Mouse (Mus musculus) thymus, postnatal 10 days (tissue): ENCODE results near the gene Cryab.

ENCODE experiments used
- DNase-seq, 2 experiments: peaks; one replicate each; pipeline ENCODE4 v3.0.0; 2021; ENCODE audit warnings: low spot score in 2 of 2

Gene Cryab

DNA sequence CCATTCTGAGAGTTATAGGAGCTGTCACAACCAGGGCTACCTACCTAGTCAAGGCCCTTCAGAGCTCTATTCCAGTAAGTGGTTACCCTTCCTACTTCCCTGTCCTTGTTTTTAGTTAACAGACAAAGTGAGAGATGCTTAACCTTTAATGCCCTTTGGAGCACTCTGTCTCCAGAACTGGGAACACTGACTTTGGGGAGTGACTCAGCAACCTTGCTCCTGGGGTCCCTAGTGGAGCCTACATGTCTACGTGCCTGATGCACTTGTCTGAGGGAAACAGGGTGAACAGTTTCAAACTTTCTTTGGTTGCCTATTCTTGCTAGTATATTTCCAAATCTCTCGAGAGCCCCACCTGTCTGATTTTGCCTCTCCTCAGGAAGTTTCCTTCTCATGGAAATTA lies 8.4 kb upstream of the Cryab start:
- no peak for DNase-seq

DNA sequence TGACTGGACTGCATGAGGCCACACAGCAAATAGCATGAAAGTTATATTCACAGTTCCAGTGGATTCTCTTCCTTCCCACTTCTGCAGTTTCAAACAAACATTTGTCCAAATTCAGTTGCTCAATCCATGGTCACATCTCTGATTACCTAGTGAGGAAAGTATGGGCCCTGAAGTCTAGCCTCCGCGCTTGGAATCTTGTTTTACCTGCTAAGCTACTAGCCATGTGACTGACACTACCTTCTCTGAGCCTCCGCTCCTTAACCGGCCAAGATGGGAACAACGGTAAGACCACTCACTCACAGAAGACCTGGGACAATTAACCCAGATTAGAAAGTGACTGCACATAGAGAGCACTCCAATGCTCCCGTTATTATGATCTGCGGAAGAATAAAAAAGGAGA lies 5.3 kb upstream of the Cryab start:
- DNase-seq, result no peak

DNA sequence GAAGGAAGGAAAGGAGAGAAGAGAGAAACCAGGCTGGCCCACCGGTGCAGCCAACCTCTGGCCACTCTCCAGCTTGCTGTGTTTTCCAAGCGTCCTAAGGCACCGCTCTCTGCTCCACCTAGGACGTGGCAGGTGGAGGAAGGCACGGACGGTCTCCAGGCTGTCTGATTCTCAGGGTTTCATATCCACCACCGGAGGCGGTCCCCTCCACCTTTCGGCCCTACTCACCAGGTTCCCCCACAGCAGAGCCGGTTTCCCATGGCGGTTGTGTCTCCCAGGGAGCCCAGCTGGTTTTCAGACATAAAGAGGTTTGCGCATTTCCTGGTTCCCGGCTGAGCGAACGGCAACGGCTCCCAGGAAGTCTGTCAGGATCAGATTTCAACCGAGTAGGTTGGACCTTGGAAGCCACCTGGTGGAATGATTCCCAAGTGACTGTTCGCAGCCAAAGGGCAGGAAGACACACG lies 4.9 kb upstream of the Cryab start, which contains the start of gene 2310030G06Rik:
Gene 2310030G06Rik, minus strand, starts transcription at position 323 of the 464 bp plus-strand sequence.
- DNase-seq, result no peak

DNA sequence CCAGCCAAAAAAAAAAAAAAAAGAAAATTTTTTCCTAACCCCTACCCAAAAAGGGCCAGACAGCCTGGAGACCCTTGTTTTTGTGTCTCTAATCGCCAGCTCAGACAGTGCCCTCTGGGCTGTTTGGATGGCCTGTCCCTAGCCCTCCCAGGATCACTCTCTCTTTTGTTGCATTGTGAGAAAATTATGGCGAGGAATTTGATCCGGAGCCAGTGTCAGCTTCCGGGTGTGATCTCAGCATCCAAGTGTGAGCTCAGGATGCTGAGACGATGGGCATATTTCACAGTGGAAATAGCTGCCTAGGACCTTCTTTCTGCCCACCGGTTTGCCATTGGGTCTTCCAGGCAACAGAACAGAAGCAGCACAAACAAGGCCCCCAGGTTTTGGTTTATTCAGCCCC lies 419 bp upstream of the Cryab start:
- no peak for DNase-seq

DNA sequence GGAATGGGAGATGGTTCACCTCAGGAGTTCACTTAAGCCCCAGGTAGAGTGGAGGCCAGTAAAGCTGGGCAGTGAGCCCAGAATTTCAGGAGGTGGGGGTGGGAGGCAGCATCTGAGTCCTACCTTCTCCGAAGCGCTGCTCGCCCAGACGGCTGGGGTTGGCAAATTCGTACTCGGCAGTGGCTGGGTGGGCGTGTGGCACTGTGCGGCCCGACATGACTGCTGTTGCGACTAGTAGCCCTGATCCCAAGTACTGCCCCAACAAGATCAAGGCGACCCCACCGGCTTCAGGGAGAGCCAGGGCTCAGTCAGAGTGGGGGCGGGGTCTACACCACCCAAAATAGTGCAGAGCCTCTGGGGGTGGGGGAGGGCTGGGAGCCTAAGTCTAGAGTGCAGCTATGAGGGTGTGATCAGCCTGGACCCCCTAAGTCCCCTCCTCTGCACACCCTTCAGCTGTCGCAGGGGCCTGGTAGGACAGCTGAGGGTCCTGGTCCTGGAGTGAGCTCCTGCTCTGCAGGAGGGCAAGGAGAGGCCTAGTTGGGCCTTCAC lies 1.0 kb downstream of the Cryab start, which contains the start of gene Hspb2:
Gene Hspb2, minus strand, starts transcription at position 301 of the 549 bp plus-strand sequence.
- no peak for DNase-seq

DNA sequence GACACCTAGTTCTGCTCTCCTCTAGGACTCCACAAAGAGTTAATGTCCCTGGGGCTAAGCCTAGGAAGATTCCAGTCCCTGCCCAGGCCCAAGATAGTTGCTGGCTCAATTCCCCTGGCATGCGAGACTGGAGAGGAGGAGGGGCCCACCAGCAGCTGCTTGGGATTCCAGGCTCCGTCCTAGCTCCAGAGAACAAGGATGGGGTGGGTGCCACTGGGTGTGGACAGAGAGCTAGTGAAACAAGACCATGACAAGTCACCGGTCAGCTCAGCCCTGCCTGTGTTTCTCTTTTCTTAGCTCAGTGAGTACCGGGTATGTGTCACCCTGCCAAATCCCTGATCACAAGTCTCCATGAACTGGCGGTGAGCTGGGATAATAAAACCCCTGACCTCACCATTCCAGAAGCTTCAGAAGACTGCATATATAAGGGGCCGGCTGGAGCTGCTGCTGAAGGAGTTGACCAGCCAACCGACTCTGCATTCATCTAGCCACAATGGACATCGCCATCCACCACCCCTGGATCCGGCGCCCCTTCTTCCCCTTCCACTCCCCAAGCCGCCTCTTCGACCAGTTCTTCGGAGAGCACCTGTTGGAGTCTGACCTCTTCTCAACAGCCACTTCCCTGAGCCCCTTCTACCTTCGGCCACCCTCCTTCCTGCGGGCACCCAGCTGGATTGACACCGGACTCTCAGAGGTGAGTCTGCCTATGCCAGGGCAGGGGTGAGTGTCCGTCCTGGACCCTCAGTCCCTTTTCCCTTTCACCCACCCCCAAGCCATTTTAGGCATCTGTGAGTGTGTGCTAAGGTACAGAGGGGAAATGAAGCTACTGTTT lies 1.9 kb downstream of the Cryab start:
- DNase-seq, result no peak

DNA sequence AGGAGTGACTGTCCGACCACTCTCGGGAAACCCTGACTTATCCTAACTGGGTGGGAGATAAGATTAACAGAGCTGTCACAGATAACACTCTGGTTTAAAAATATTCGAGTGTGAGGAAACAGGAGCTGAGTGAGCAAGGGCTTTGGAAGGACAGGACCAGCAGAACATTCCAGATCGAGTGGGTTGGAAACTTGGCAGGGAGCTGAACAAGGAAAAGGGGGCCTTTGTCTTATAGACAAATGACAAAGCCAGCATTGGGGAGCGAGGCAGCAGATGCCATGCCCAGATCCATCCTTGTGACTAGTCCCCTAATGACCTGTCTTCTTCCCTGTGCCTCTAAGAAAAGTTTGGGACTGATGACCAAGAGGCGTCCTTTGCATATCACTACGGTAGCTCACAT lies 2.8 kb downstream of the Cryab start:
- DNase-seq, result no peak

DNA sequence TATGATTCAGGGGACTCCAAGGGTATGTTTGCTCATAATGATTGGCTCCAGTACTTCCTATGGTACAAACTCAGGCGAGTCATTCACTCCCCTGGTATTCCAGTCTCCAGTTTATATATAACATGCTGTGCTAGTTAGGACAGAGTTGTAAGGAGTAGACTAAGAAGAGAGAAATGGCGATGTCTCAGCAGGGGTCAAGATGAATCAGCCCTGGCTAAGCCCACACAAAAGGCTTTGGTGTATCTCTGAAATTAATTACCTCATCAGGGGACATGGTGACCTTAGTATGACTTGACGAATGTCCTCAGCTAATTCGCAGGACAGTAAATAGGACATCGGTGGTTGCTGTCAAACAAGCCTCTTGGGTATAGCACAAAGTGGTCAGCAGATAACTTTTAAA lies 5.6 kb downstream of the Cryab start:
- no peak for DNase-seq

DNA sequence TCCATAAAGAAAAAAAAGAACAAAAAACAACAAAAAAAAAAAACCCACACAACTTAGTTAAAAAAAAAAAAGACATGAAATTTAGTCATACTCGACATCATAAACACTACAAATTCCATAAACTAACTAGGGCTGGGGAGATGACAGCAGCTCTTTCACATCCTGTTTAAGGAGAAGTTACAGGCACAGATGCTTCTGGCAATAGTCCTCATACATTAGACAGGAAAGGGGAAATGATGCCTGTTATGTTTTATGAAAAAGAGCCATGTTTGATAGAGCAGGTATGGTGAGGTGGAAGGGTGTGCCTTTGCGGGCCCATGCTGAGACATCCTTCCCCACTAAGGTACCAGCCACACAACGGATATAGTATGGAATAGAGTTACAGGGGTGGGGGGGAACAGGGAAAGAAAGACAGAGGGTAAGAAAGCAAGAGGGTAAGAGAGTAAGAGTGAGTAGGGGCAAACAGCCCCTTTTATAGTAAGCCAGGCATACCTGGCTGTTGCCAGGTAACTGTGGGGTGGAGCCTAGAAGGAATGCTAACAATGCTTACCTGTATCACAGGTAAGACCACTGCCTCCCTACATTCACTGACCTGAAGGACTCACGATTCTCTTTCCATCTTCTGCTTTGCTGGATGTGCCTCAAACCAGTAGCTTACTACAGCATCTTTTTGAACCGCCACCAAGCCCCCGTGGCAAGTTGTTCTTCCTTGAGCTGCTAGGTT lies 10.6 kb downstream of the Cryab start:
- DNase-seq, result no peak

DNA sequence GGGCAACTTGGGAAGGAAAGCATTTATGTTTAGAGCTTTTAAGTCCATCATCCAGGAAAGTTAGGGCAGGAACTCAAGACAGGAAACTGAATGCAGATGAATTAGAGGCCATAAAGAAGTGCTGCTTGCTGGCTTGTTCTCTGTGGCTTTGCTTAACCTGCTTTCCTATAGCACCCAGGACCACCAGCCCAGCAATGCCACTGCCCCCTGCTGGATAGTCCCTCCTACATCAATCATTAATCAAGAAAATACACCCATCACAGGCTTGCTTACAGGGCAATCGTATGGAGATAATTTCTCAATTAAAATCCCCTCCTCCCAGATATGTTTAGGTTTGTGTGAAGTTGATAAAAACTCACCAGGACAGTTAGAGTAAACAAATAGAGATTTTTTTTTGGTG lies 12.2 kb downstream of the Cryab start:
- DNase-seq, result no peak

DNA sequence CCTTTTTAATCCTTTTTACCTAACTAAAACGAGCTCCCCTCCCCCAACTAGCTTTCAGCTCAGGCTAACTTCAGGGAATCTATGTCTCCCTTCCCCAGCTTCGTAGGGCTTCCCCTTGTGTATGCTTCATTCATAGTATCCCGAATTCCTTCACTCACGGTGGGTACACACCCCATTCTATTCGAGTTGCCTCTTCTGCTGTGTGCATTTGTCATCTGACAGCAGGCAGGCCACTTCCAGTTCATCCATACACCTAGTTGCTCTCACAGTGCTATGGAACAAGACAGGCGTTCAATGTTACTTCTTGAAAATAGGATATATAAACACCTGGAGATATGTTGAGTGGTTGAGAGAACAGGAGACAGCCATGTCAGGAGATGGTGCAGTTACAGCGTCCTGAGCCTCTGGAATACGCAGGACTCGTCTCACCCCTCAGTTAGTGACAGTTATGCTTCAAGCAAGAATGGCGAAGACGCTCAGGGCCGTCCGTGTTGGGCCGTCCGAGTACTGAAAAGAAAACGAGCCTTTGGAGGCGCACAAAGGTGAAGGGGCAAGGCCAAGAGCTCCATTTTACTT lies 16.5 kb downstream of the Cryab start:
- DNase-seq, result no peak

DNA sequence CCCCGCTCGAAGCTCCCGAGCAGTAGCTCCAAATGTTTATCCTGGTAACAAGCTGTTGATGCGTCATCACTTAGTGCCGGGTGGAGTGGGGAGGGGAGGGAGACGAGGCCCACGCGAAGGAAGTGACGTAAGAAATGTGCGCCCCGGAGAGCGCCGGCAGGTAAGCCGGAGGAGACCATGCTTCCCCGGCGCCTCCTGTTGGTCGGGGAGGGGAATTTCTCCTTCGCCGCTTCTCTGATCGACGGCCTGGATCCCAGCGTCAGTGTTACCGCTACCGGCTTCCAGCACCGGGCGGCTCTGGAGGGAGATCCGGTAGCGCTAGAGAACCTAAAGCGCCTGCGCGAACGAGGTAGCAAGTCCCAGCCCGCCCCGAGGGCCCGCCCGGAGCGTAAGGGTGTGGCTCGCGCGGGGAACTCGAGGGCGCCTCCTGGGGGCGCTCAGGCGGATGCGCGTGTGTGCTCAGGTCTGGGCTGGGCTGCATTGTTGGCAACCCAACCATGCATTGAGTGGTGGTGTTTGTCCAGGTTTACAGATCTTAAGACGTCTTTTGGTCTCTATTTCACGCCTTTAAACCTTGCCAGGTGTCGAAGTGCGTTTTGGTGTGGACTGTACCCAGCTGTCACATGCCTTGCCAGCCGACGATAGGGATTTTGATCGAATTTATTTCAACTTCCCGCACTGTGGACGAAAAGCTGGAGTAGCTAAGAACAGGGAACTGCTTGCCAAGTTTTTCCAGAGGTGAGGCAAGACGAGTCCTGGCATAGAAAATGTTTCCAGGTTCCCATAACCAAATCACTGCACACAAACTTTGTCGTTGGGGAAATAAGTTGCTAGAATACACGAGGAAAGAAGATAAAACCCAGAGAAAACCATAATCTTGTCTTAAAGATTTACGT lies 17.2 kb downstream of the Cryab start, which contains the start of gene Fdxacb1:
Gene Fdxacb1, plus strand, starts transcription at position 130 of the 896 bp plus-strand sequence.
- DNase-seq, result peak; percentile 97 to 99

DNA sequence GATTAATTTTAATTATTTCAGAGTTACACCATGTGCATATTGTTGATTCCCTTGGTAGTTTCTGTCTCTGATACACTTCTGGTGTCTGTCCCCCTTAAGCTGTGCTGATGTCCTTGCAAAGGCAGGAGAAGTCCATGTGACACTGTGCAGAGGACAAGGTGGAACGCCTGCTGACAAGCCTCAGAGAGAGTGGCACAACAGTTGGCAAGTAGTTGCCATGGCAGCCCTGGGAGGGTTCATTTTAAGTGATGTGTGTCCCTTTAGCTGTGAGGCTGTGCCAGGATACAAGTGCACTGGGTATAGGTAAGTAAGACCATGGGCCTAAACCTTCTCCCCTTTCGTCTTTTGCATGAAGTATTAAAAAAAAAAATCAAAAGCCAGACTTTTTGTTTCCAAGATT lies 18.9 kb downstream of the Cryab start:
- DNase-seq, result no peak

DNA sequence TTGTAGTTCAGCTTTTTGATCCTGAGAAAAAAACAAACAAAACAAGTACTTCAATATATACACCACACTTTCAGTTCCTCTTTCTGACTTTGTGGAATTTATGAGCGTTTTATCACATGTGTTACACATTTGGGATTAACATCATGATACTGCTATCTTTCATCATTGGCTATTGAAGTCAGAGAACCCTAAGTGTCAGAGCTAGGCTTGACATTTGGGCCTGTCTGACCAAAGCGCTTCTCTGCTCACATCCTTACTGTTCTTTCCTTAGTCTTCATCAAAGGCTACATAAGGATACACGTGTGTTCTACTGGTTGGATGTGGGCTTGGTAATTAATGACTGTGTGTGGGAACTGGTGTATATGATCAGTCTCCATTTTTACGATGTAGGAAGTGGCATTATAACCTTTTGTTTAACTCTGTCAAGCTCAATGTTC lies 22.9 kb downstream of the Cryab start:
- no peak for DNase-seq

DNA sequence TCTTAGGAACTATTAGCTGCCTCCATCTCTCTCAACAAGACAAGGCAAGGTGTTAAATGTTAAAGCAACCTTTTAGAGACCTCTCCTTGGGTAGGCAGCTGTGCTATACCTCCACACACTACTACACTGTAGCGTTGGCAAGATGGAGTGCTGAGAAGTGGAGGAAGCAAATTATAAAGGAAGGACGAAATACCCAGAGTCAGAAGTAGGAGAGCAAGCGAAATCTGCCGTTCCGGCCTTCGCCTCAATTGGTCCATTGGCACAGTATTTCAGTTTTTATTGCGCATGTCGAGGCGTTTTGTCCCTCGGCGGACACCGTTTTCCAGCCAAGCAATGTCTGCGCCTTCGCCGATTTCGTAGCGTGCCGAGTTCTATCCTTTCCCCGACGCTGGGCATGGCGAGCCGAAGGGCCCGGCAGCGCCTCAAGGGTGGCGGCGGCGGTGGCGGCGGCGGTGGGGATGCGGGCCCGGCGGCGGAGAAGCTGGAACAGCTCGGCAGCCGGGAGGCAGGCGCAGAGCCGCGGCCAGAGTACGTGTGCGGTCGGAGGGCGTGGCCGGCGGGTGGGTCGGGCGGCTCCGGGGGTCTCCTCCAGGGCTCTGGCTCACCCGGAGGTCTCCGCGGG lies 24.0 kb downstream of the Cryab start, which contains the start of the genes Alg9 and 1110032A03Rik:
Gene Alg9, plus strand, starts transcription at position 29 of the 622 bp plus-strand sequence.
Gene 1110032A03Rik, minus strand, starts transcription at position 530 of the 622 bp plus-strand sequence.
- peak; percentile 79 to 87 for DNase-seq

DNA sequence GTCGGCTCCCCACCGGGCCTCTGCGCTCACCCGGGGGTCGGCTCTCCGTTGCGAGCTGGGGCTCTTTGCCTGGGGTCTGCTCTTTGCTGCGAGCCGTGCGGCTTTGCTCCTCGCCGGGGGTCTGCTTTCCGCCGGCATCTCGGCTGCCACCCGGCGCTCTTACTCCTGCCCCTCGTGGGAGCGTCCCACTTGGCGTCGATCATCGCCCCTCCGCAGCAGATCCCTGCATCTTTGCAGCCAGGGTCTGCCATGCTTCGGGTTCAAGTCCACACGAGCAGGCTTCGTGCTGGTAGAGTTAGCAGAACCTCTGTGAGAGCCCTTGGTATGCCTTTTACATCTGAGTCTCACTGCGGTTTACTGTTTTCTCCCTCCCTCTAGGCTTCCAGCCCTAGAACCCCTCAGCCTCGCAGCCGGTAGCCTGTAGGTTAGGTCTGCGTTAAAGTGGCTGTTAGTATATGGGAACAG lies 24.6 kb downstream of the Cryab start:
- peak in 1 of 2 experiments; percentile 36 for DNase-seq

DNA sequence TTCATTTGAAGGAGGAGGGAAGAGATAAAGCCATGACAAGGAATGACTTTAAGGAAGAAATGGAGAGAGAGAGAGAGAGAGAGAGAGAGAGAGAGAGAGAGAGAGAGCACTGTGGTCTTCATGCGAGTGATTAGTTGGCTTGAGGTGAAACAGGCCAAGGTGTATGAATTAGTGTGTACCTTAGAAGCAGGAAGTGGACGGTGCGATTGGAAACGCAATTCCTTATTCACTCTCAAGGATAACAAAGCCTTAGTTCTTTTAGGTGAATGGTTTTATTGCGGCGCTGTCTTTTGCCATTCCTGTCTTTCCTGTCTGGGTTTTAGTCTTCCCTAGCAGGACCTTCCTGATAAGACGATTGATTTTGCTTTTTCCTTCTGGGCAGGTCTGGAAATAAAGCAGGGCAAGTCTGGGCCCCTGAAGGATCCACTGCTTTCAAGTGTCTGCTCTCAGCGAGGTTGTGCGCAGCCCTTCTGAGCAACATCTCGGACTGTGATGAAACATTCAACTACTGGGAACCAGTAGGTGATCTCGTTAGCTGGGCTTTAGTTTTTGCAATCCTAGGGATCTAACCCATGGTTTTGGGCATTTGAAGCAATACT lies 25.1 kb downstream of the Cryab start:
- no peak for DNase-seq

DNA sequence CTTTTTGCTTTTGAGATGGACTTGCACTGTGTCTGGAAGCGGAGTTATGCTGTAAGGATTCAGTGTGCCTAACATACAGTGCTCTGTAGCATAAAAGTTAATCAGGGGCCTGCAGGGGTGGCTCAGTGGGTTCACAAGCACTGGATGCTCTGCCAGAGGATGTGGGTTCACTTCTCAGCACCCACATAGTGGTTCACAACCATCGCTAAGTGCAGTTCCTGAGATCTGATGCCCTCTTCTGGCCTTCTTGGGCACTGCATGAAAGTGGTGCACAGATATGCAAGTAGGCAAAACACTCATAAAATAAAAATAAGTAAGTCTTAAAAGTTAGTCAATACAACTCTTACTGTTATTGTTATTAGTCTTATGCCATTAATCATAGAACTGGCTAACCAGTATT lies 31.0 kb downstream of the Cryab start:
- peak; percentile 50 to 59 for DNase-seq

DNA sequence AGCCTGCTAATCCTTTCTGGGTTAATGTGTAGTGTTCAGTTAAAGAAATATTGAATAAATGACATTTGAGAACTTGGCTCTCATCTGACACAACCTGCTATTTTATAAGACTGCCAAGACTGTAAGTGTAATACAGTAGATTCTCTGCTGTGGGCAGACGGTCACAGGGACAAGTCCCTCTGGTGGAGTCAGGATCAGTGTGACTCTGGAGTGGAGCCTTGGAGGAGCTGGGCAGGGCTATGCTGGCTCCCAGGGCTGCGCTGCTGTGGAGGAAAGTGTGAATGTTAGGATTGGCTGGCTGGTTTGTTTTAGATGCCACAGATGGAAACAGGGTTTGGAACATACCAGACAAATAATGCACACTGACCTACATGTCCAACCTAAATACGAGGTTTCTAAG lies 44.1 kb downstream of the Cryab start:
- DNase-seq, result no peak

DNA sequence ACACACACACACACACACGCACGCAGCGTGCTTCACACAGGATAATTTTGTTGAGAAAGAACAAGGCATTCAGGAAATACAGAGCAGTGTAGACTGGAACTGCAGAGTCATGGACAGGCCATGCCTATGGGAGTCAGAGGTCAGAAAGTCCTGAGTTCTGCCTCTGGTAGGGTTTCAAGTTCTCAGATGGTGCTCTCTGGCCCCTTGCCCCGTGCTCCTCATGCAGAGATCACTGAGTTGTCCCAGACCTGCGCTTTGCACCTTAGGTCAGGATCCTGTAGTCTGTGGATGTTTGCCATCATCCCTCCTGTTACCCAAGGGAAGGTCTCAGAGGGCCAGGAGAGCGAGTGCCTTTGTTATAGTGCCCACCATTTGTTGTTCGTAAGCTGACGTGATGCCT lies 45.7 kb downstream of the Cryab start:
- no peak for DNase-seq
